Mouse (Mus musculus): Measurements from ENCODE around the gene Abcc4.

GRCm38 (mm10) chr14:118751193-118751753 is 45.3 kb upstream of the Abcc4 start:
- TF ChIP-seq HCFC1 (IDR thresholded peaks at IDR 0.05; ENCODE audit: borderline replicate concordance, insufficient read depth, low read length) (no peak), ZC3H11A (IDR thresholded peaks at IDR 0.05; ENCODE audit: borderline replicate concordance, low read depth, low read length) (no peak)
